Mouse (Mus musculus) testis, adult 2 months (tissue): ENCODE data around the gene E2f4. TPM values are rescaled to one million over a fixed set of nuclear protein-coding genes. Genes with fewer than 3 reads are reported as not detected.

ENCODE experiments used
- H3K27ac ChIP-seq: fragments of 200-500 bp; 2 replicates; pipeline ENCODE4 v1.5.1; 2012; ENCODE audit warnings: low read depth, low read length; ENCODE audit not compliant: control insufficient read depth, insufficient read depth
- H3K27me3 ChIP-seq: fragments of 200-500 bp; 2 replicates; pipeline ENCODE4 v1.6.1; 2012; ENCODE audit warnings: mild to moderate bottlenecking, low read length, moderate library complexity; ENCODE audit not compliant: control insufficient read depth, insufficient read depth
- H3K36me3 ChIP-seq: fragments of 200-500 bp; 2 replicates; pipeline ENCODE4 v1.6.1; 2012; ENCODE audit warnings: mild to moderate bottlenecking, low read length; ENCODE audit not compliant: control insufficient read depth, insufficient read depth
- H3K4me1 ChIP-seq: fragments of 200-500 bp; 2 replicates; pipeline ENCODE4 v1.6.1; 2012; ENCODE audit warnings: low read length; ENCODE audit not compliant: control insufficient read depth, insufficient read depth
- H3K4me3 ChIP-seq: fragments of 200-500 bp; 2 replicates; pipeline ENCODE4 v1.5.1; 2012; ENCODE audit warnings: low read depth, mild to moderate bottlenecking, low read length, moderate library complexity, mixed read lengths; ENCODE audit not compliant: control insufficient read depth
- CTCF ChIP-seq: fragments of 200-500 bp; IDR thresholded peaks from 2 replicates; pipeline ENCODE4 v1.5.1; 2012; ENCODE audit warnings: low read depth, mild to moderate bottlenecking, inconsistent platforms, low read length, moderate library complexity; ENCODE audit not compliant: control insufficient read depth, insufficient read depth, insufficient replicate concordance
- POLR2A ChIP-seq: fragments of 200-500 bp; IDR thresholded peaks from 2 replicates; pipeline ENCODE4 v1.6.1; 2012; ENCODE audit warnings: low read depth, mild to moderate bottlenecking, inconsistent platforms, low read length, moderate library complexity; ENCODE audit not compliant: control insufficient read depth
- polyA plus RNA-seq: library from polyadenylated mRNA; depleted of rRNA; stranded (reverse); fragments of >200 nt; gene quantifications from 2 replicates; pipeline ENCODE4 v1.2.3, GENCODE M21; 2012

The E2f4 gene
- polyA plus RNA-seq, 1 experiment = 67.7 TPM

DNA sequence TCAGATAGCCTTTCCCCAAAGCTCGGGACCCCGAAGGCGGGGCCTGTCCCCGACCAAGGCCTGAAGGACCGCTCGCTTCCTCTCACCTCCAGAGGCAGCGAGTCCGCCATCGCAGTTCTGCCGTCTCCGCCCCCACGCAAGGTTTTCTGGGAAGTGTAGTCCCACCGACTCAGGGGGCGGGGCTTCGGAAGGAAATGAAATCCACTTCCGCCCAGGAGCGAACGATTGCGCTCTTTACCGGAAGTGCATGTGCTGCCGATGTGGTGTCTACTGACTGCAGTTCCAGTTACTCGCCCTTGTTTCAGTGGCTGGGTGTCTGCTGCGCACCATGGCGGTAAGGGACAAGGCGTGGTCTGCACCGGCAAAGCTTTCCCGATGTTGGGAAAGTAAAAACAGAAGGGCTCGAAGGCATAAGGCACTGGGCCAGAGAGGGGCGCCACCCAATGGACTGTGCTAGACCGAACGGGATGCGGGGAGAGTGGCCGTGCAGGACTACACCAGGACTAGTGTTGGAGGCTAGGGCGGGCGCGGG is 28.7 kb downstream of the E2f4 start, which contains the start of the genes Lrrc29 and Tmem208:
Gene Lrrc29, minus strand, starts transcription at position 138 of the 532 bp plus-strand sequence.
Gene Tmem208, plus strand, starts transcription at position 214 of the 532 bp plus-strand sequence.
- H3K27me3 ChIP-seq = no peaks in the 10 kb centered on the region
- peak within 1 kb of the TSS; percentile 91 for H3K27ac ChIP-seq
- no peak for TF ChIP-seq CTCF
- TF ChIP-seq POLR2A = peak; percentile 96
- H3K4me1 ChIP-seq = peaks cover 6% of the 10 kb centered on the region
- H3K36me3 ChIP-seq = no peaks in the 10 kb centered on the region; the same call in 1 of the 2 replicates
- peak within 1 kb of the TSS; percentile 89 for H3K4me3 ChIP-seq

DNA sequence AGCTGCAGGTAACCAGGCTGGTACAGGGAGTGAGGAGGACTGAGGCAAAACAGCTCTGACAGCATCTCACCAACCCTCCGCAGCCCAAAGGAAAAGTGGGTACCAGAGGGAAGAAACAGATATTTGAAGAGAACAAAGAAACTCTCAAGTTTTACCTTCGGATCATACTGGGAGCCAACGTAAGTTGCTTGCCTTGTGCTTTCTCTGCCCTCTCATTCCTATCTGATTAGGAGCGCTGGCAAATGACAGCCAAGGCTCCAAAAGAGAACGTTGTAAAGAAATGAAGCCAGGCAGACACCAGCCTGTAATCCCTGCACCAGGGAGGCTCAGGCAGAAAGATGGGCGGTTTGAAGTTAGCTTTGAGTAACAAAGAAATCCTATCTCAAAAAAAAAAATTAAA is 29.5 kb downstream of the E2f4 start:
- Histone ChIP-seq H3K4me3 (peak overlapping the region; percentile 89), H3K27ac (peak overlapping the region; percentile 55; the same call in 1 of the 2 replicates), H3K4me1 (peaks cover 6% of the 10 kb centered on the region), H3K36me3 (no peaks in the 10 kb centered on the region; the same call in 1 of the 2 replicates), H3K27me3 (no peaks in the 10 kb centered on the region)
- TF ChIP-seq CTCF (no peak), POLR2A (no peak)

DNA sequence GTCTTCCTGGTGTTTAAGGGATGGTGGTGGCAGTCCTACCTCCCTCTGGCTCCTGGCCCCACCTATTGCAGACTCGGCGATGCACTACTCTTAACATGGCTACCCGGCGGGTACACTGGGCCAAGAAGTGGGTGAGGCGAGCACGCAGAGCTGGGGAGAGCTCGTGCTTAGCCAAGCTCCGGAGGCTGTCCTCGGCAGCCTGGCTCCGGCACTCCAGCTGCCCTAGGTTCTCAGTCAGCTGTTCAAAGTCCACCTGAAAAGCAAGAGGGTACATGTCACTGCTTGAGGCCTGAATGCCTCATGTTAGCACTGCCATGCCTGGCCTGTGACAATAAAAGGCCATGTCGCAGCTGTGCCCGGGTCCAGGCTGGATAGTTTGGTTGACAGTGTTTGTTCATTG is 32.9 kb downstream of the E2f4 start:
- no peak overlapping the region for H3K4me3 ChIP-seq
- H3K4me1 ChIP-seq = peaks cover 6% of the 10 kb centered on the region
- H3K36me3 ChIP-seq = no peaks in the 10 kb centered on the region; the same call in 1 of the 2 replicates
- H3K27ac ChIP-seq = no peak overlapping the region
- no peaks in the 10 kb centered on the region for H3K27me3 ChIP-seq
- no peak for TF ChIP-seq POLR2A
- TF ChIP-seq CTCF = no peak

DNA sequence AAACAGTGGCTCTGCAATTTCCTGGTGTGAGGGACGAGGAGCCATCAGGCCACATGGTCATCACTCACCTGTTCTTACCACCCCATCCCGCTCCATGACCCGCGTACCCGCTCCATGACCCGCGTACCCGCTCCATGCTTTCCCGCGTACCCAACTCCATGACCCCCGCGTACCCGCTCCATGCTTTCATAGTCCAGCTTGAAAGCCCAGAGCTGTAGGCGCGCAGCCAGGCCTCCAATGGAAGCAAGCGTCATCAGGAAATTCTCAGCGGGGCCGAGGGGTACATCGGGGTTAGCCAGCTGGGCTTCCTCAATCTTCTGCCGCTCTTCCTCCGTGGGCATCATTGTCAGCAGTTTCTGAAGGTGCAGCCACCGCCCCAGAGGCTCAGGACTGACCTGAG is 34.0 kb downstream of the E2f4 start:
- H3K4me3 ChIP-seq = no peak overlapping the region
- peaks cover 7% of the 10 kb centered on the region for H3K4me1 ChIP-seq
- no peaks in the 10 kb centered on the region for H3K27me3 ChIP-seq
- TF ChIP-seq CTCF (no peak), POLR2A (no peak)
- no peaks in the 10 kb centered on the region; the same call in 1 of the 2 replicates for H3K36me3 ChIP-seq
- H3K27ac ChIP-seq = no peak overlapping the region

DNA sequence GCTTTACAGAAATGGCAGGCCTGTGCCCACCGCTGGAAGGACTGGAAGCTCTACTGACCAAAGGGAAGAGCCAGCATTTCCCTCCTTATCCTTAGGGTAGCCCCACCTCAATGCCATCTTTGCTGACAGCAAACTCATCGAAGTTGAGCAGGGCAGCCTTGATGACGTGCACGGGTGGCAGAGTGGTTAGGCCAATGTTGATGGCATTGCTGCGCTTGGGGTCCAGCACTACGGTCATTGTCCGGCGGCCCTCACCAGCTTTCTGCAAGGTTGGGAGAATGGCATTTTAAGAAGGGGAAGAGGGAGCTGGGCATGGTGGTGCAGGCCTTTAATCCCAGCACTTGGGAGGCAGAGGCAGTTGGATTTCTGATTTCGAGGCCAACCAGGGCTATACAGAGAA is 34.5 kb downstream of the E2f4 start:
- no peak overlapping the region for H3K4me3 ChIP-seq
- no peak overlapping the region for H3K27ac ChIP-seq

DNA sequence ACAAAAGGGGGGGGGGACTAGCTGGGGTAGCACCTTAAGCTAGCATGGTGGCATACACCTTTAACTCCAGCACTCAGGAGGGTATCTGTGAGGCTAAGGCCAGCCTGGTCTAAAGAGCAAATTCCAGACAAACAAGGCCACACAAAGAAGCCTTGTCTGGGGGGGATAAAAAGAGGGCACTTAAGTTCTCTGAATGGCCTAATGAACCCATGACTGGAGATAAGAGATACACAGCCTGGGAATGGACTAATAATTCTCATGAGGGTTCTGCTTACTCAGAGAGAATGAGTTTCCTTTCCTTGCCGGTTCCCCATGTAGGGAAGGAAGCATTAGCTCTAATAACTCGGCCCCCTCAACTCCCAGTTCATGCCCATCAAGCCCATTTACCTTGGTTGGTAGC is 35.1 kb downstream of the E2f4 start:
- no peak overlapping the region for H3K27ac ChIP-seq
- no peak overlapping the region for H3K4me3 ChIP-seq
- H3K4me1 ChIP-seq = peaks cover 11% of the 10 kb centered on the region
- no peaks in the 10 kb centered on the region for H3K27me3 ChIP-seq
- TF ChIP-seq CTCF = no peak
- TF ChIP-seq POLR2A = no peak
- H3K36me3 ChIP-seq = peaks cover 1% of the 10 kb centered on the region

More for the DNA sequence above, 34.5 kb downstream of the E2f4 start:
- H3K27me3 ChIP-seq = no peaks in the 10 kb centered on the region
- peaks cover 7% of the 10 kb centered on the region for H3K4me1 ChIP-seq
- no peaks in the 10 kb centered on the region; the same call in 1 of the 2 replicates for H3K36me3 ChIP-seq
- TF ChIP-seq POLR2A (no peak), CTCF (no peak)

DNA sequence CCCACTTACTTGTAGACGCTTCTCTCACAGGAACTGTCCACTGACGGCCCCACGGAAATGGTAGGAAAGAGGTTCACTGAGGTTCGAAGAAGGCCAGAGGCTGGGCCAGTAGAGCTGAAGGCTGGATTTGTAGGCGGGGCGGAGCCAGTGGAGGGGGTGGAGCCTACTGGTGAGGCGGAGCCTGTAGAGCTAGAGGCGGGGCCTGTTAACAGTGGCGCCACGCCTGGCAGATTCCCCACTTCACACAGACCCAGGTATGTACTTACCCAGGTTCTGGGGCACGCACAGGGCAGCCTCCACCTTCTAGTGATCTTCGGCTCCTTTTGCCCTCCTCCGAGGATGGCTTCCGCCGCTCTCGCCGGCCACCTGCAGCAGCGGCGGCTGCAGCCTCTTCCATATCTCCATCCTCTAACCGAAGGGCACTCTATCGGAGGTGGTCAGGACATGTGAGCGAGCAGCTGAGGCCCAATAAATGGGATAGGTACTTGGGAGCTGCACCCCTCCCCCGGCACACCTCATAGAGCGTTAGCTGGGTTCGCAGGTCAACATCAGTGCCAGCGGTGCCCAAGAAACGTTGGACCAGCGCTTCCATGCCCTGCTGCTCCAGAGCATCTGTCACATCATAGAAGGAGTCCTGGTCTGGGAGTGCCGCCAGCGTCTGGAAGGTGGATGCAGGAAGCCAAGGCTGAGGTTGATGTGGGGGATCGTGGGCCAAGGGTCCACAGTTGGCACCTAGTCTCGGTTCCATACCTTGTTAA is 39.1 kb downstream of the E2f4 start:
- peaks cover 16% of the 10 kb centered on the region for H3K4me1 ChIP-seq
- H3K27ac ChIP-seq = no peak overlapping the region
- H3K27me3 ChIP-seq = no peaks in the 10 kb centered on the region
- H3K4me3 ChIP-seq = peak overlapping the region; percentile 77
- peaks cover 1% of the 10 kb centered on the region; the same call in 1 of the 2 replicates for H3K36me3 ChIP-seq
- TF ChIP-seq CTCF (no peak), POLR2A (no peak)
